Mouse (Mus musculus): ENCODE measurements around the gene Aldh3b3. TPM values are rescaled to one million over a fixed set of nuclear protein-coding genes. Genes with fewer than 3 reads are reported as not detected.

Gene Aldh3b3
- polyA plus RNA-seq, 1 experiment from 2014 or later: not detected

DNA sequence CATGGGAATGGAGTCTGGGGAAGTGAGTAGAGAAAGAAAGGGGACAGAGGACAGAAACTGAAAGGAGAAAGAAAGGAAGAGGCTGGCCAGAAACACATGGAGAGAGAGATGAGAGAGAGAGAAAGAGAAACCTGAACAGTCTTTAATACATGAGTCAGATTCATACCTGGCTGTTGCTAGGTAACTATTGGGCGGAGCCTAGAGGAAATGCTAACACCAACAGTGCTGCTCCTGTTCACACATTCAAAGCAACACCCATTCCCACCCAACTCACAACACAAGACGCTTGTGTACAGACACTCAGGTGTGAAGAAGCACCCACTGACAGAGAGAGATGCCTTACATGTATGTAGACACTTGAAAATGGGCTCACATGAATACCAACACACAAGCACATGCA is 17.4 kb downstream of the Aldh3b3 start:
- Histone ChIP-seq H3K36me3 (ENCODE audit: control insufficient read depth, insufficient read depth, low read length) (no peaks in the 10 kb centered on the region), H3K4me3 (ENCODE audit: low read depth, low read length) (no peak overlapping the region), H3K4me1 (ENCODE audit: control insufficient read depth, insufficient read depth, low read length) (no peaks in the 10 kb centered on the region), H3K9me3 (ENCODE audit: control insufficient read depth, low read length) (no peaks in the 10 kb centered on the region), H3K4me2 (ENCODE audit: low read depth) (no peak overlapping the region), H3K27ac (ENCODE audit: low read depth, low read length) (no peak overlapping the region), H3K27me3 (ENCODE audit: control insufficient read depth, insufficient read depth, low read length) (no peaks in the 10 kb centered on the region), H3K9ac (ENCODE audit: low read length) (no peak overlapping the region)
- 72% methylated on average over 2 of the region's 2 CpGs for WGBS
- DNase-seq (ENCODE audit: low spot score): no peak
- no peak for ATAC-seq (ENCODE audit: insufficient read depth, low FRiP score, low TSS enrichment)

DNA sequence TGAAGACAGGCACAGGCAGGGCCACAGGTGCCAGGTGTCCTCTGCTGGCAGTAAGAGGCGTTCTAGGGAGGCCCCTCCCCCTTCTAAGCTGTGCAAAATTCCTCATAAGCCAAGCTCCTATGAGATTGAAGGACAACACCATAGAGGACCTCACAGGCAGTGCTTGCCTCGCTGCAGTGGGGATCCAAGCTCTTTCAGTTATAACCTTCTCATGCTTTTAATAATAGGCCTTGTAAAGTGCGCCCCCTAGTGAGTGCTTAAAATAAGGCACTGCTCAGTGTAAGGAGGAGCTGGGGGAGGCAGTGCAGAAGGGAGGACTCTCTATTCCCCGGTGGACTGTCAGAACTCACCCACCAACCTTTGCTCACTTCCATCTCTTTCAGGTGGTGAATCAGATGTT is 21.9 kb downstream of the Aldh3b3 start:
- ATAC-seq (ENCODE audit: insufficient read depth, low FRiP score, low TSS enrichment): 0 out of 2 replicates have a peak, but pooled peaks have one; percentile 31
- peaks cover 10% of the 10 kb centered on the region; the same call in 1 of the 2 replicates for H3K4me1 ChIP-seq (ENCODE audit: control insufficient read depth, insufficient read depth, low read length)

DNA sequence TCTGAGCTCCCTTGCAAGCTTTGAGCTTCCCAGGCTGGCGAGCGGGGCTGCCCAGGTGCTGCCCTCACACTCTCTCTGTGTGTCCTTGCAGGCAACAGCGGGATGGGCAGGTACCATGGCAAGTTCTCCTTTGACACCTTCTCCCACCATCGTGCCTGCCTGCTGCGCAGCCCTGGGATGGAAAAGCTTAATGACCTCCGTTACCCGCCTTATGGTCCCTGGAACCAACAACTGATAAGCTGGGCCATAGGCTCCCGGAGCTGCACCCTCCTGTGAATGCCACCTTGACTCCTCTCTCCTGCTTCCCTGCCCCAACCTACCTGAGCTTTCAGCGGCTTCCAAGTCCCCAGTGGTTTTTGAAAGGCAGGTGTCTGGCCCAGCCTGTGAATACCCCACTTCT is 22.5 kb downstream of the Aldh3b3 start:
- Histone ChIP-seq H3K27me3 (ENCODE audit: control insufficient read depth, insufficient read depth, low read length) (no peaks in the 10 kb centered on the region), H3K9ac (ENCODE audit: low read length) (no peak overlapping the region), H3K4me3 (ENCODE audit: low read depth, low read length) (no peak overlapping the region), H3K36me3 (ENCODE audit: control insufficient read depth, insufficient read depth, low read length) (no peaks in the 10 kb centered on the region), H3K4me2 (ENCODE audit: low read depth) (no peak overlapping the region), H3K9me3 (ENCODE audit: control insufficient read depth, low read length) (no peaks in the 10 kb centered on the region), H3K4me1 (ENCODE audit: control insufficient read depth, insufficient read depth, low read length) (peaks cover 13% of the 10 kb centered on the region; the same call in 1 of the 2 replicates), H3K27ac (ENCODE audit: low read depth, low read length) (no peak overlapping the region)
- DNase-seq (ENCODE audit: low spot score) (no peak), ATAC-seq (ENCODE audit: insufficient read depth, low FRiP score, low TSS enrichment) (no peak)
- WGBS: 69% methylated on average over 9 of the region's 9 CpGs

More for the DNA sequence above, 21.9 kb downstream of the Aldh3b3 start:
- no peak overlapping the region for H3K9ac ChIP-seq (ENCODE audit: low read length)
- no peak overlapping the region for H3K4me2 ChIP-seq (ENCODE audit: low read depth)
- no peaks in the 10 kb centered on the region for H3K27me3 ChIP-seq (ENCODE audit: control insufficient read depth, insufficient read depth, low read length)
- H3K4me3 ChIP-seq (ENCODE audit: low read depth, low read length): no peak overlapping the region
- H3K36me3 ChIP-seq (ENCODE audit: control insufficient read depth, insufficient read depth, low read length): no peaks in the 10 kb centered on the region
- 24% methylated on average over 4 of the region's 4 CpGs for WGBS
- H3K9me3 ChIP-seq (ENCODE audit: control insufficient read depth, low read length): no peaks in the 10 kb centered on the region
- no peak overlapping the region for H3K27ac ChIP-seq (ENCODE audit: low read depth, low read length)
- peak; percentile 78 for DNase-seq (ENCODE audit: low spot score)

DNA sequence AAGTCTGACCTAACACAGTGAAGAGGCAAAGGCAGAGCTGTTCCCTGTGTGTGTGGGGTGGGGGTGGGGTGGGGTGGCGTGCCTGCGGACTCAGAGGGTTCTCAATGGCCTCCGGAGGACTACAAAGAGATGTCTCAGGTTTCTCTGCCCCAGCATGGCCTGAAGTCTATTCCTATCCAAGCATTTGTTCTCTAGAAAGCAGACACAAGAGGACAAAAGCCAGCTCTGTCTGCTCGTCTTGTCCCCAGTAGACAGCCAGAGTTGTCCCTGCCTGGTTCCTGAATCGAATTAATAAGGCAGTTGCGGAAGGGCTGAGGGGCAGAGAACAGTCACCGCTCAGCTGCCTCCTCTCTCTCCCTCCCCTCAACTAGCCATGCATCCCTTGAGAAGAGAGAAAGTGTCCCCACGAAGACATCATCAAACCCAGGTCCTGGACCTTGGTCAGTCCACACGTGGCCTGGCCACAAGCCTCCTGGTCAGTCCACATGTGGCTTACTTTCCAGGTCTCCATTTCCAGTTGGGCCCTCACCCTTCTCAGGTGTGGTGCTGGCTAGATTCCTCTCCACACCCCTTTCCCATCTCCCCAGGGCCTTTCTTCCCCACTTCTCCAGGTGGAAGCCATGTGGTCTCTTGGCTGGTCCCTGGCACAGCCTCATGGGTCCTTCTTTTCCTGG is 25.2 kb downstream of the Aldh3b3 start:
- 36% methylated on average over 9 of the region's 9 CpGs for WGBS

DNA sequence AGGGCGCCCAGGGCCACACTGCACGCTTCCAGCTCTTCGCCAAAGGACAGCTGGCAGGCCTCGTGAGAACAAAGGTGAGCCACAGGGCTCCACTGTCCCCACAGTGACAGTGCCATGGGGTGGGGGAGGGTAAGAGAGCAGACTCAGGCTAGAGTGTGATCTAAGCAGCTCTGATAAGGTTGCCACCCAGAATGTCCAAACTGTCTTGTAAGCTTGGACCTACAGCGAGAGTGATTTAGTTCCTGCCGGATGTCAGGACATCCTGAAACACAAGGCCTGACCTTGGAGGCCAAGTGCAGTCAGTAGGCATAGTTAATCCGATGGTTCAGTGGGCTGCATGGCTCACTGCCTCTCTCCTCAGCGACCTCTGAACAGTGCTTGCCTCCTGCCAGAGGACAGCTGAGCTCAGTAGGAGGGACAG is 26.8 kb downstream of the Aldh3b3 start:
- H3K4me3 ChIP-seq (ENCODE audit: low read depth, low read length): no peak overlapping the region
- H3K4me2 ChIP-seq (ENCODE audit: low read depth): no peak overlapping the region
- H3K9me3 ChIP-seq (ENCODE audit: control insufficient read depth, low read length): no peaks in the 10 kb centered on the region
- H3K36me3 ChIP-seq (ENCODE audit: control insufficient read depth, insufficient read depth, low read length): no peaks in the 10 kb centered on the region
- ATAC-seq (ENCODE audit: insufficient read depth, low FRiP score, low TSS enrichment): no peak
- H3K4me1 ChIP-seq (ENCODE audit: control insufficient read depth, insufficient read depth, low read length): peaks cover 15% of the 10 kb centered on the region; the same call in 1 of the 2 replicates
- 25% methylated on average over 8 of the region's 8 CpGs for WGBS
- peak overlapping the region; percentile 14; the same call in 1 of the 2 replicates for H3K9ac ChIP-seq (ENCODE audit: low read length)
- no peaks in the 10 kb centered on the region for H3K27me3 ChIP-seq (ENCODE audit: control insufficient read depth, insufficient read depth, low read length)
- H3K27ac ChIP-seq (ENCODE audit: low read depth, low read length): peak overlapping the region; percentile 44
- DNase-seq (ENCODE audit: low spot score): peak; percentile 53

More for the DNA sequence above, 25.2 kb downstream of the Aldh3b3 start:
- no peaks in the 10 kb centered on the region for H3K27me3 ChIP-seq (ENCODE audit: control insufficient read depth, insufficient read depth, low read length)
- no peaks in the 10 kb centered on the region for H3K36me3 ChIP-seq (ENCODE audit: control insufficient read depth, insufficient read depth, low read length)
- ATAC-seq (ENCODE audit: insufficient read depth, low FRiP score, low TSS enrichment) (no peak), DNase-seq (ENCODE audit: low spot score) (no peak)
- 0 out of 2 replicates have a peak overlapping the region, but pooled peaks have one; percentile 1 for H3K27ac ChIP-seq (ENCODE audit: low read depth, low read length)
- peaks cover 15% of the 10 kb centered on the region; the same call in 1 of the 2 replicates for H3K4me1 ChIP-seq (ENCODE audit: control insufficient read depth, insufficient read depth, low read length)
- no peak overlapping the region for H3K9ac ChIP-seq (ENCODE audit: low read length)
- H3K4me2 ChIP-seq (ENCODE audit: low read depth): no peak overlapping the region
- no peak overlapping the region for H3K4me3 ChIP-seq (ENCODE audit: low read depth, low read length)
- no peaks in the 10 kb centered on the region for H3K9me3 ChIP-seq (ENCODE audit: control insufficient read depth, low read length)

DNA sequence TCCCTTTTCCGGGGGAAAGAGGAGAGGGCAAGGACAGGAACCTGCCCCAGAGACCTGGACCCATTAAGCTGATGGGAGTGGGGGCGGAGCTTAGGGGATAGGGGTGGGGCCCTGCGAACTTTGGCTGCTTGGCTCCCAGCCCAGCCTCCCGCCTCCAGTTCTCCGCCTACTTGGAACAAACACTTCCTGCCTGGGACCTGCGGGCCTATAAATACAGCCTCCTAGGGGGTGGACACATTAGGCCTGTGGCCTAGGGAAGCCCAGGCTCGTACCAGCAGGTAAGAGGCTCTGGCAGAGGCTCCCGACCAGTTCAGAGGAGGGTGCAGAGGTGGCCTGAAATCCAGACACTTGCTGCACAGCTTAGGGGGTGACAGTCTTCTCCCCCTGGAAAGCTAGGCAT is 27.9 kb downstream of the Aldh3b3 start, which contains the start of gene Acy3:
TSS of gene Acy3 (plus strand) at position 237 of the 400 bp plus-strand sequence.
- Histone ChIP-seq H3K4me2 (ENCODE audit: low read depth) (no peak within 1 kb of the TSS), H3K4me3 (ENCODE audit: low read depth, low read length) (no peak within 1 kb of the TSS), H3K4me1 (ENCODE audit: control insufficient read depth, insufficient read depth, low read length) (peaks cover 15% of the 10 kb centered on the region; the same call in 1 of the 2 replicates), H3K9me3 (ENCODE audit: control insufficient read depth, low read length) (no peaks in the 10 kb centered on the region), H3K27me3 (ENCODE audit: control insufficient read depth, insufficient read depth, low read length) (no peaks in the 10 kb centered on the region), H3K36me3 (ENCODE audit: control insufficient read depth, insufficient read depth, low read length) (no peaks in the 10 kb centered on the region), H3K27ac (ENCODE audit: low read depth, low read length) (peak within 1 kb of the TSS; percentile 44), H3K9ac (ENCODE audit: low read length) (no peak within 1 kb of the TSS)
- DNase-seq (ENCODE audit: low spot score): peak; percentile 48
- WGBS: 16% methylated on average over 8 of the region's 8 CpGs
- no peak for ATAC-seq (ENCODE audit: insufficient read depth, low FRiP score, low TSS enrichment)

DNA sequence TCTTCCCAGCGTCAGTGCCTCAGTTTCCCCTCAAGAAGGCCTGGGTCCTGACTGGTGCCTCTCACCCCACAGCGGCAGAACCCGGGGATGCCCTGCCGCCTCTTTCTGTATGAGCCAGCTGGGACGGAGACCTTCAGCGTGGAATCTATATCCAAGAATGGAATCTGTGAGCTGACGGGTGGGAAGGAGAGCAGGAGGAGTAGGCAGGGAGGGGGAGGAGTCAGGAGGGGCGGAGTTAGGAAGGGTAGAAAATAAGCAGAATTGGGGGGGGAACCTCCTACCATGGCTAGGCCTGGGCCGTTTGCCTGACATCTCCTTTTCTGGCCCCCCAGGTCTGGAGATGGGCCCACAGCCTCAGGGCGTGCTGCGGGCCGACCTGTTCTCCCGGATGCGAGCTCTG is 29.6 kb downstream of the Aldh3b3 start:
- ATAC-seq (ENCODE audit: insufficient read depth, low FRiP score, low TSS enrichment): no peak
- DNase-seq (ENCODE audit: low spot score): no peak
- Histone ChIP-seq H3K36me3 (ENCODE audit: control insufficient read depth, insufficient read depth, low read length) (no peaks in the 10 kb centered on the region), H3K9me3 (ENCODE audit: control insufficient read depth, low read length) (no peaks in the 10 kb centered on the region), H3K4me2 (ENCODE audit: low read depth) (no peak overlapping the region), H3K9ac (ENCODE audit: low read length) (no peak overlapping the region), H3K27ac (ENCODE audit: low read depth, low read length) (no peak overlapping the region), H3K4me3 (ENCODE audit: low read depth, low read length) (no peak overlapping the region), H3K4me1 (ENCODE audit: control insufficient read depth, insufficient read depth, low read length) (peaks cover 15% of the 10 kb centered on the region; the same call in 1 of the 2 replicates), H3K27me3 (ENCODE audit: control insufficient read depth, insufficient read depth, low read length) (no peaks in the 10 kb centered on the region)
- 91% methylated on average over 14 of the region's 14 CpGs for WGBS

DNA sequence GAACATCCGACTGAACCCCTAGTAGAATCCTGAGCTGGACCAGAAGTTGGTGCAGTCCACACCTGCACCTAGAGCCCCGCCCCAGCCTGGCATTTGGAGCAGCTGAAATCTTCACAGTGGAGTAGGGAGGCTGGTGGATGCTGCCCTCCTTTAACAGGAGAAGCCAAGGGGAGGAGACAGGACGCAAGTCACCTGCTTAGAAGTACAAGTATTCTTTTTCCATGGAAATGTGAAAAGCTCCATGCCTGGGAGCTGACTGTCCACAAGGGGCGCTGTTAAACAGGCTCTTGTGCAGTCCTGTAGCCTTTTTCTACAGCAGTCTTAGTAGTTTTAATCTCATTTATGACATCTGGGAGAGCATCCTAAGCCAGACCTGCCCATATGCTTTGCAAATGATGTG is 30.3 kb downstream of the Aldh3b3 start:
- DNase-seq (ENCODE audit: low spot score) (no peak), ATAC-seq (ENCODE audit: insufficient read depth, low FRiP score, low TSS enrichment) (no peak)
- no peaks in the 10 kb centered on the region for H3K27me3 ChIP-seq (ENCODE audit: control insufficient read depth, insufficient read depth, low read length)
- H3K9ac ChIP-seq (ENCODE audit: low read length): no peak overlapping the region
- WGBS: 90% methylated on average over 4 of the region's 4 CpGs
- no peaks in the 10 kb centered on the region for H3K9me3 ChIP-seq (ENCODE audit: control insufficient read depth, low read length)
- no peak overlapping the region for H3K27ac ChIP-seq (ENCODE audit: low read depth, low read length)
- H3K36me3 ChIP-seq (ENCODE audit: control insufficient read depth, insufficient read depth, low read length): no peaks in the 10 kb centered on the region
- no peak overlapping the region for H3K4me2 ChIP-seq (ENCODE audit: low read depth)
- H3K4me1 ChIP-seq (ENCODE audit: control insufficient read depth, insufficient read depth, low read length): peaks cover 15% of the 10 kb centered on the region; the same call in 1 of the 2 replicates
- H3K4me3 ChIP-seq (ENCODE audit: low read depth, low read length): no peak overlapping the region

DNA sequence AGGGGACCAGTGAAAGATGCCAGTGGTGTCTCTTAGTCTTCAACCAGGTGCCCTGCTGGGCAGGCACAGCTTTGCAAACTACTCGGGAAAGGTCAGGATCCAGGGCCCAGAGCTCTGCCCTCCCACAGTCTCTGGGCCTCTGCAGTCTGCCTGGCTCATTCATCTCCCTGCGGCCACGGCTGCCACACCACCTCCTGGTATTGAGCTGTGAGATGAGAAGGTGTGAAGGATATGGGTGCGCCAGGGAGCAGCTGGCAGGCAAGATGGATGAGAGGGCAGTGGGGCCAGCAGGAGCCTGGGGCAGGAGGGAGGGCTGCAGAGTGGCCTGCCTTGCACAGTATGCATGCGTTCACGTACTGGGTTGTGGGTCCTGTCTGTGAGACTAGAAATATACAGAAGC is 32.4 kb downstream of the Aldh3b3 start:
- H3K4me1 ChIP-seq (ENCODE audit: control insufficient read depth, insufficient read depth, low read length): 0 out of 2 replicates have a peak, but pooled peaks cover 2% of the 10 kb centered on the region
- H3K27ac ChIP-seq (ENCODE audit: low read depth, low read length): no peak overlapping the region
- ATAC-seq (ENCODE audit: insufficient read depth, low FRiP score, low TSS enrichment) (no peak), DNase-seq (ENCODE audit: low spot score) (no peak)
- H3K36me3 ChIP-seq (ENCODE audit: control insufficient read depth, insufficient read depth, low read length): no peaks in the 10 kb centered on the region
- no peak overlapping the region for H3K4me2 ChIP-seq (ENCODE audit: low read depth)
- no peak overlapping the region for H3K9ac ChIP-seq (ENCODE audit: low read length)
- H3K27me3 ChIP-seq (ENCODE audit: control insufficient read depth, insufficient read depth, low read length): no peaks in the 10 kb centered on the region
- WGBS: 39% methylated on average over 6 of the region's 6 CpGs
- H3K9me3 ChIP-seq (ENCODE audit: control insufficient read depth, low read length): no peaks in the 10 kb centered on the region
- H3K4me3 ChIP-seq (ENCODE audit: low read depth, low read length): no peak overlapping the region

Measured in neural tube, embryonic 11.5 days (tissue).